Mouse (Mus musculus): ENCODE data around the gene Gm47841. TPM values are rescaled to one million over a fixed set of nuclear protein-coding genes. Genes with fewer than 3 reads are reported as not detected.

Gene Gm47841
- total RNA-seq, 2 experiments from 2014 or later, result not detected

Other genes starting within 250 kb of the Gm47841 start
- gene Scn8a, start 177.5 kb downstream of the Gm47841 start, total RNA-seq (2014; fragmentation: Nextera tagmentation), result not detected in 2 replicates
- gene Scn8a, start 177.5 kb downstream of the Gm47841 start, total RNA-seq (2017), result not detected in 2 replicates
- gene Fignl2, start 31.2 kb upstream of the Gm47841 start, total RNA-seq (2014; fragmentation: Nextera tagmentation), result not detected in 2 replicates
- gene Fignl2, start 31.2 kb upstream of the Gm47841 start, total RNA-seq (2017), result not detected in 2 replicates
- not detected in 2 replicates for gene Ankrd33, start 68.4 kb upstream of the Gm47841 start, total RNA-seq (2014; fragmentation: Nextera tagmentation)
- gene Ankrd33, start 68.4 kb upstream of the Gm47841 start, total RNA-seq (2017), result not detected in 2 replicates
- not detected in 2 replicates for gene Acvrl1, start 81.1 kb upstream of the Gm47841 start, total RNA-seq (2014; fragmentation: Nextera tagmentation)
- 3.3 TPM in 1 of 2 replicates, not detected in the other for gene Acvrl1, start 81.1 kb upstream of the Gm47841 start, total RNA-seq (2017)
- gene Acvr1b, start 126.7 kb upstream of the Gm47841 start, total RNA-seq (2014; fragmentation: Nextera tagmentation), result 1.4 and 2.8 TPM in 2 replicates
- gene Acvr1b, start 126.7 kb upstream of the Gm47841 start, total RNA-seq (2017), result 1.0 and 2.7 TPM in 2 replicates
- 0.17 TPM in 1 of 2 replicates, not detected in the other for gene Grasp, start 176.8 kb upstream of the Gm47841 start, total RNA-seq (2014; fragmentation: Nextera tagmentation)
- 0.27 TPM in 1 of 2 replicates, not detected in the other for gene Grasp, start 176.8 kb upstream of the Gm47841 start, total RNA-seq (2017)
- gene Nr4a1, start 206.9 kb upstream of the Gm47841 start, total RNA-seq (2014; fragmentation: Nextera tagmentation), result 0.66 and 3.2 TPM in 2 replicates
- 15.1 and 16.4 TPM in 2 replicates for gene Nr4a1, start 206.9 kb upstream of the Gm47841 start, total RNA-seq (2017)
- gene Atg101, start 236.9 kb upstream of the Gm47841 start, total RNA-seq (2014; fragmentation: Nextera tagmentation), result 14.7 and 18.0 TPM in 2 replicates
- 31.7 and 42.1 TPM in 2 replicates for gene Atg101, start 236.9 kb upstream of the Gm47841 start, total RNA-seq (2017)
- gene 6030408B16Rik, start 245.8 kb upstream of the Gm47841 start, total RNA-seq (2014; fragmentation: Nextera tagmentation), result not detected in 2 replicates
- not detected in 2 replicates for gene 6030408B16Rik, start 245.8 kb upstream of the Gm47841 start, total RNA-seq (2017)

Measured in megakaryocyte-erythroid progenitor cell, adult 5-6 weeks (primary cell).